Mouse (Mus musculus) heart, embryonic 15.5 days (tissue): Measurements from ENCODE around the gene Pde12. TPM values are rescaled to one million over a fixed set of nuclear protein-coding genes. Genes with fewer than 3 reads are reported as not detected.

Experiments used
- ATAC-seq: fragments of 200-750 bp; cut with Nextera tagmentation; replicated peaks from 2 replicates; pipeline ENCODE4 v1.8.0; 2017; ENCODE audit warnings: low read depth, moderate TSS enrichment; ENCODE audit not compliant: insufficient number of reproducible peaks, insufficient read depth, low FRiP score
- H3K27ac ChIP-seq: fragments of 300-500 bp; sonication (generic); 2 replicates; pipeline ENCODE4 v1.5.1; 2015; ENCODE audit warnings: mild to moderate bottlenecking, inconsistent platforms
- H3K27me3 ChIP-seq: fragments of 300-500 bp; sonication (generic); 2 replicates; pipeline ENCODE4 v1.6.1; 2015; ENCODE audit warnings: inconsistent platforms
- H3K36me3 ChIP-seq: fragments of 300-500 bp; sonication (generic); 2 replicates; pipeline ENCODE4 v1.6.1; 2015; ENCODE audit warnings: mild to moderate bottlenecking, inconsistent platforms
- H3K4me1 ChIP-seq: fragments of 300-500 bp; sonication (generic); replicated peaks from 2 replicates; pipeline ENCODE4 v1.6.1; 2015; ENCODE audit warnings: inconsistent platforms
- H3K4me2 ChIP-seq: fragments of 300-500 bp; sonication (generic); 2 replicates; pipeline ENCODE4 v1.6.1; 2015; ENCODE audit warnings: inconsistent platforms, mild to moderate bottlenecking, moderate library complexity
- H3K4me3 ChIP-seq: fragments of 300-500 bp; sonication (generic); 2 replicates; pipeline ENCODE4 v1.5.1; 2015; ENCODE audit warnings: mild to moderate bottlenecking, inconsistent platforms
- H3K9ac ChIP-seq: fragments of 300-500 bp; sonication (generic); 2 replicates; pipeline ENCODE4 v1.6.1; 2015; ENCODE audit warnings: mild to moderate bottlenecking, inconsistent platforms
- H3K9me3 ChIP-seq: fragments of 300-500 bp; sonication (generic); replicated peaks from 2 replicates; pipeline ENCODE4 v1.6.1; 2016; ENCODE audit warnings: inconsistent platforms
- WGBS: fragments of 180-500 bp; shearing (Covaris S2); methylation state at CpG from one replicate; pipeline ENCODE4 v1.1.7; 2015; ENCODE audit warnings: mixed read lengths; 5-methylcytosine and 5-hydroxymethylcytosine counted together
- microRNA-seq: library from miRNA; unstranded; fragments of <30 nt; microRNA quantifications from one replicate; pipeline ENCODE4, GENCODE M21; 2016
- polyA plus RNA-seq: library from polyadenylated mRNA; unstranded; fragments of >200 nt; fragmentation: Nextera tagmentation; extraction: Ambion mirVana; gene quantifications from 2 replicates; pipeline ENCODE4 v1.2.1, GENCODE M21; 2015

Gene Pde12
- polyA plus RNA-seq, 1 experiment from 2014 or later = 7.1 TPM

- H3K4me2 ChIP-seq = peak overlapping the region; percentile 76
- no peak for ATAC-seq
- H3K4me1 ChIP-seq = peaks cover 17% of the 10 kb centered on the region
- WGBS = 19% methylated on average over 2 of the region's 2 CpGs
- H3K9ac ChIP-seq = peak overlapping the region; percentile 94
- no peaks in the 10 kb centered on the region for H3K36me3 ChIP-seq
- no peaks in the 10 kb centered on the region for H3K27me3 ChIP-seq
- peak overlapping the region; percentile 97; the same call in 1 of the 2 replicates for H3K27ac ChIP-seq
- no peaks in the 10 kb centered on the region for H3K9me3 ChIP-seq
- peak overlapping the region; percentile 86 for H3K4me3 ChIP-seq
Measured at GRCm38 (mm10) chr14:26639961-26640360, 29.7 kb downstream of the Pde12 start.

GRCm38 (mm10) chr14:26639251-26639650, 30.4 kb downstream of the Pde12 start:
- no peak for ATAC-seq
- Histone ChIP-seq H3K4me1 (peaks cover 15% of the 10 kb centered on the region), H3K36me3 (no peaks in the 10 kb centered on the region), H3K4me2 (peak overlapping the region; percentile 76), H3K27ac (peak overlapping the region; percentile 97), H3K9me3 (no peaks in the 10 kb centered on the region), H3K4me3 (peak overlapping the region; percentile 86), H3K27me3 (no peaks in the 10 kb centered on the region), H3K9ac (peak overlapping the region; percentile 94)
- WGBS = 6% methylated on average over 11 of the region's 11 CpGs

DNA sequence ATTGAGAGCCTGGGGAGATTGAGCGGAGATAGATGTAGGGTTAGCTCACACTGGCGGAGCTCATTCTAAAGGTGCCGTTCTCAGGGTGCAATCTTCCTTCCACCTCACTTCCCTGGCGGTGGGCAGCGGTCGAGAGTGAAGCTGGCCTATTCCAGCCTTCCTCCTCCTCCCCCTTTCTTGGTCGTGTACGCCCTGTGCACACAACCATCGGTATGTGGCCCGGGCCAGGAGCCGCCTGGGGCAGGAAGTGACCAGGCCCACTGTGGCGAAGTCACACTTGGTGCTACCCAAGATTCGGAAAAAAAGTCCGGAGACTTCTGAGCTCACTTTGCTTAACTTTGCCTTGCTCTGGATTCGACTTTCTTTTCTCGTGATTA, 31.0 kb downstream of the Pde12 start:
- no peaks in the 10 kb centered on the region for H3K27me3 ChIP-seq
- H3K4me1 ChIP-seq = peaks cover 14% of the 10 kb centered on the region
- H3K4me3 ChIP-seq = peak overlapping the region; percentile 86
- H3K36me3 ChIP-seq = no peaks in the 10 kb centered on the region
- H3K4me2 ChIP-seq = peak overlapping the region; percentile 76
- peak; percentile 5; the same call in 1 of the 2 replicates for ATAC-seq
- H3K27ac ChIP-seq = peak overlapping the region; percentile 97
- no peaks in the 10 kb centered on the region for H3K9me3 ChIP-seq
- peak overlapping the region; percentile 94 for H3K9ac ChIP-seq
- WGBS = under 1% methylated on average over 16 of the region's 16 CpGs

- ATAC-seq = peak; percentile 99
- WGBS = 0% methylated on average over 83 of the region's 83 CpGs
- Histone ChIP-seq H3K27me3 (no peaks in the 10 kb centered on the region), H3K9me3 (no peaks in the 10 kb centered on the region), H3K36me3 (no peaks in the 10 kb centered on the region), H3K27ac (peak within 1 kb of the TSS; percentile 97), H3K4me2 (peak within 1 kb of the TSS; percentile 76), H3K9ac (peak within 1 kb of the TSS; percentile 94), H3K4me3 (peak within 1 kb of the TSS; percentile 86), H3K4me1 (peaks cover 8% of the 10 kb centered on the region)
Measured at GRCm38 (mm10) chr14:26637851-26638707, 31.6 kb downstream of the Pde12 start, which contains the start of gene Arf4. Arf4 (plus strand) TSS chr14:26638074.

DNA sequence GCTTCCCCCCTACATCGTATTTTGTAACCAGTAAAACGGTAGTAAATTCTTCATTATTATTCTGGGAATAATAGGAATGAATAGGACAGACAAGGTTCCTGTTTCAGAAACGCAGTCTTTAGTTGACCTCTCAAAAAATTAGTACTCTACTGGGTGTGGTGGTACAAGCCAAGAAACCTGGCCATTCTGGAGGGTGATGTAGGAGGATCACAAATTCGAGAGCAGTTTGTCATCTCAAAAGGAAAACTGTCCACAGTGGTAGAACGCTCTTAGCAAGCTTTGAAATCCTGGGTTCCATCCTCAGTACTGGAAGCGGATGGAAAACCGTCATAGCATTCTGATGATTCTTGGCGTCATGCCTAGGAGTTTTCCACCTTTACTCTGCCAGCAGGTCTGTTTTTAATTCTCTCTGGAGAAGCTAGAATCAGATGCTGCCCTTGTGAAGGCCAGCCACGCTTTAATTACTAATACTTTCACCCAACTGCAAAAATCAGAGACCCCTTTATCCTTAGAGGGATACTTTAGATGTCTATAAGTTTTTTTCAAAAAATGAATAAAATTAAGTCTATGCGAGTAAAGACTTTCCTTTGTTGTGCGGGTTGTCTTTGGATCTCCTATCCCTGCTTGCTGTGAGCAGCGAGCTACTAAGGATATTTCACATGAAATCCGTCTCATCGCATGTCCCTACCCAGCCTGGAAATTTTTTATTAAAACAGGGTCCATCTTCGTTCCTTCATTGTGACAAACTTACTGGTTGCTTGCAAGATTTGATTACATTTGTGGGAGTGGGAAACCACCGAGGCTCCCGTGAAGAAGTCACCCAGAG, 32.4 kb downstream of the Pde12 start:
- H3K27me3 ChIP-seq = no peaks in the 10 kb centered on the region
- peaks cover 5% of the 10 kb centered on the region for H3K4me1 ChIP-seq
- 0 out of 2 replicates have a peak, but pooled peaks have one; percentile 1 for ATAC-seq
- H3K4me2 ChIP-seq = peak overlapping the region; percentile 64
- peak overlapping the region; percentile 86 for H3K4me3 ChIP-seq
- peak overlapping the region; percentile 54 for H3K9ac ChIP-seq
- peak overlapping the region; percentile 97 for H3K27ac ChIP-seq
- no peaks in the 10 kb centered on the region for H3K9me3 ChIP-seq
- 16% methylated on average over 17 of the region's 17 CpGs for WGBS
- H3K36me3 ChIP-seq = peaks cover 2% of the 10 kb centered on the region; the same call in 1 of the 2 replicates

- 82% methylated on average over 5 of the region's 5 CpGs for WGBS
- peaks cover 76% of the 10 kb centered on the region for H3K36me3 ChIP-seq
- H3K9ac ChIP-seq = no peak overlapping the region
- H3K4me1 ChIP-seq = no peaks in the 10 kb centered on the region
- H3K27ac ChIP-seq = no peak overlapping the region
- ATAC-seq = no peak
- no peaks in the 10 kb centered on the region for H3K27me3 ChIP-seq
- no peak overlapping the region for H3K4me3 ChIP-seq
- H3K9me3 ChIP-seq = no peaks in the 10 kb centered on the region
- no peak overlapping the region for H3K4me2 ChIP-seq
Measured at GRCm38 (mm10) chr14:26626605-26627140, 43.0 kb downstream of the Pde12 start.

- H3K4me1 ChIP-seq = no peaks in the 10 kb centered on the region
- no peaks in the 10 kb centered on the region for H3K9me3 ChIP-seq
- peaks cover 80% of the 10 kb centered on the region for H3K36me3 ChIP-seq
- no peak overlapping the region for H3K4me2 ChIP-seq
- H3K4me3 ChIP-seq = no peak overlapping the region
- ATAC-seq = no peak
- H3K27ac ChIP-seq = no peak overlapping the region
- no peaks in the 10 kb centered on the region for H3K27me3 ChIP-seq
- WGBS = 70% methylated on average over 4 of the region's 4 CpGs
- no peak overlapping the region for H3K9ac ChIP-seq
Measured at GRCm38 (mm10) chr14:26625301-26625700, 44.4 kb downstream of the Pde12 start.

DNA sequence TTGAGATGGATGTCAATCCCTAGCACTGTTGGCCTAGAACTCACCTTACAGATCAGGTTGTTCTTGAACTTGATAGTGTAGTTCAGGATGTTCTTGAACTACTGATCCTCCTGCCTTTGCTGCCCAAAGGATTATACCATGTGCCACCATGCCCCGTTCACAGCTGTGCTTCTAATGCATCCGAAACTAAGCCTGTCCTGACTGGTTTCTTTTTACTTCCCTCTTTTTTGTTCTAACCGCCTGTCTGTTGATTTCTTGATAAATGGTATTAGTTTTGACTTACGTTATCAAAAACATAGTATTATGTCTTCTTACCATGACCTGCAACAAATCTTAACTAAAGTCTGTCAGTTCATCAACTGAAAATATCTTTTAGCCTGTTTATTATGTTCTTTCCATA, 59.0 kb downstream of the Pde12 start:
- H3K9ac ChIP-seq = no peak overlapping the region
- H3K27me3 ChIP-seq = no peaks in the 10 kb centered on the region
- H3K4me1 ChIP-seq = no peaks in the 10 kb centered on the region
- no peak overlapping the region for H3K4me2 ChIP-seq
- H3K9me3 ChIP-seq = no peaks in the 10 kb centered on the region
- WGBS = 92% methylated on average over 4 of the region's 4 CpGs
- H3K4me3 ChIP-seq = no peak overlapping the region
- no peak overlapping the region for H3K27ac ChIP-seq
- no peak for ATAC-seq
- peaks cover 60% of the 10 kb centered on the region for H3K36me3 ChIP-seq

Small RNA genes lying within 50 kb of the gene (microRNA-seq; reads per million reads assigned to microRNA genes)
- gene Mir7672 = not detected

Other genes starting within 250 kb of the Pde12 start
- 111 and 141 TPM in 2 replicates for gene Slmap, start 135.0 kb downstream of the Pde12 start, polyA plus RNA-seq
- gene Dennd6a, start 96.0 kb downstream of the Pde12 start, polyA plus RNA-seq = 20.3 and 21.7 TPM in 2 replicates
- gene Arf4, start 31.8 kb downstream of the Pde12 start, polyA plus RNA-seq = 391 and 431 TPM in 2 replicates
- gene Dnah12, start 23.4 kb upstream of the Pde12 start, polyA plus RNA-seq = 0.09 TPM in 2 replicates
- gene Asb14, start 224.7 kb upstream of the Pde12 start, polyA plus RNA-seq = 1.1 and 1.8 TPM in 2 replicates